Mouse (Mus musculus) embryonic fibroblast, embryonic 13.5 days (primary cell): ENCODE measurements around the gene Afg3l1.

Experiments
- CTCF ChIP-seq: IDR thresholded peaks from 2 replicates; pipeline ENCODE4 v1.5.1; 2011; ENCODE audit warnings: mild to moderate bottlenecking, control low read depth, low read length, moderate library complexity, borderline replicate concordance; ENCODE audit not compliant: insufficient read depth
- POLR2A ChIP-seq: IDR thresholded peaks from 2 replicates; pipeline ENCODE4 v1.6.1; 2011; ENCODE audit warnings: low read depth, mild to moderate bottlenecking, control low read depth, low read length, moderate library complexity

DNA sequence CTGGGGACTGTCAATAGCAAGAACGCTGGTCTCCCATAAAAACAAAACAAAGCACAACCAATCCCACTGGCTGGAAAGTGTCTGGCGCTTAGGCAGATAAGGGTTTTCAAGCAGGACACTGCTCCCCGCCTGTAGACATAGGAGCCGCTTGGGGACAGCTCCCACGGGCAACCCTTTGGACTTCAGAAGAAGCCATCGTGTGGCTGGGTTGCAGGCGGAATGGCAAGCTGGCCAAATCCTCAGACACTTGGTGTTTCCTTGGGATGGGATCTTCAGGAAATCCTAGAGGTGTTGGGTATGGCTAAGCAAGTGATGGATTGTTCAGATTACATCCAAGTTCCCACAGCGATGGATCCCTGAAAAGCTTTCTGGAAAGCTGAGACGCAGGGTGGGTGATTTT is 36.4 kb downstream of the Afg3l1 start:
- TF ChIP-seq POLR2A (no peak), CTCF (no peak)
